Mouse (Mus musculus): ENCODE data around the gene Tango6.

The Tango6 gene

DNA sequence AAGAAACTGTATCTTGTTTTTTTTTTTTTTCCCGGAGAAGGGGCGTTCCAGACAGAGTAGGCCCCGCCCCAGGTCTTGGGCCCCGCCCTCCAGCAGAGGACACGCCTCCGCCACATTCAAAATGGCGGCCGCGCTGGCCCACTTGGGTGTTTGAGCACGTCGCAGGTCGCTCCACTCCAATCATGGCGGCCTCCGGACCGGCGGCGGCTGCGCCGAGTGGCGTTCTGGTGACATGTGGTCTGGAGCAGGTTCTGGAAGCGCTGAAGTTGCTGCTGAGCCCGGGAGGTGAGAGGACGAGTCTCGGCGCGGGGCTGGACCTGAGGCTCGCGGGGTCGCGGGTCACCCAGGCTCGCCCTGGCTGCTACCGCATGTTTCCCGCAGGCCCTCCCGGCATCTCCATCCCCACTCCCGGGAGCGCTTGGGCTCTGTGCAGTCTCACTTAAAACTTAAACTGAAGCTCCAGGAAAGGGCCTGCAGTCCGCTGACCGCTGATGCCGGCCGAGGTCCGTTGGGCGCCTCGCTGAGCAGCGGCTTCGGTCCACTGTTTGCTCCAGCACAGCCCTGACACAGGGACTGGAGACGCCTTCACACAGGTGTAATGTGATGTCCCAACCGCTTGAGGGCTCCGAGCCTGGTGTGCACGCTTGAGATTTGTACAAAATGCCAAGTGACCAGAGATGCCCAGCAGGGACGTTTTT is at the start of gene Tango6:
Gene Tango6, plus strand, starts transcription at position 98 of the 698 bp plus-strand sequence.
- DNase-seq: peak; percentile 92

DNA sequence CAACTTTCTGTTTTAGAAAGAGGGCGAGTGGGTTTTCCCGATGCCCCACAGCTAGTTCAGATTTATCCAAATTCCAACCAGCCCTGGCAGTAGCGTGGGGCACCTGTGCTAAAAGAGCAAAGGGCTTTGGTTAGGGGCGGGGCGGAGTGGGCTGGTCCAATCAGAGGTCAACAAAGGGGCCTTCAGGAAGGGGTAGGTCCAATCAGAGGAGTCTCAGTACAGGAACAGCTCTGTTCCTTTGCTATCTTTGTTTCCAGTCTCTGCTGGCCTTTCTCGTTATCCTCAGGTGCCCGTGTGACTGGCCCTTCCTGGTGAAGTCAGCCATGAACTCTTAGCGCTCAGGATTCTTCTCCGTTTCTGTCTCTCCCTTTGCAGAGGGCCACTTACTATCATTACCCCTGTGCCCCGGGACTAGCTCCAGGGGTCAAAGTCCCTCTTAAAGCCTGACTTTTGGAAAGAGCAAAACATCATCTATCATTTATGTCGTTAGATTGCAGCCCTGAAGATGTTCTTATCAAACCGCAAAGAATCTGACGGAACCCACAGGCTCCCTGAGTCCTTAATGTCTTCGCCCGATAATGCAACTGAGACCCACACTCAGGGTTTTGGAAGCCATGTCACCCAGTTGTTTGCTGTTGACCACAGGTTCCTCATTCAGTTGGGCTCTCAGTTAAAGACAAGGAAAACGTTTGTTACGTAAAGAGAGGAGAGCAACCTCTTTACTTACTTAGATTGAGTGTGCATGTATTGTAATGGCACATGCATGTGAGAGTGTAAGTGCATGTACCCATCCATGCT is 49.3 kb upstream of the Tango6 start:
- no peak for DNase-seq

DNA sequence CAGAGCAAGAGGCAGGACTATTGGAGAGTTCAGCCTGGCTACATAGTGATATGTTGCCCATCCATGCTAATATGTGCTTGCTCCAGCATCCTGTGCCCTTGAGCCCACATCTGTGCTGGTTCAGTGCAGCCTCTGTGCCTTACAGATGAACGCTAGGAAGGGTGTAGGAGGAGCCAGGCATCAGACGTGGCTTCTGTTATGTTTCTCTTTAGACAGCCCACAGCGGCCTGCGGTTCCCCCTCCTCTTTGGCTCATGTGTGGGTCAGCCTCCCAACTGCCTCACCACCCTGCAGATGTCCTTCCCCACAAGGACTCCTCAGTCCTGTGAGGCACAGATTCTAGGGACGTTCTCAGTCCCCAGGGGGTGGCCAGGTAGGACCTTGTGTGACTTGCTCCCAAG is 47.6 kb upstream of the Tango6 start:
- DNase-seq: no peak

DNA sequence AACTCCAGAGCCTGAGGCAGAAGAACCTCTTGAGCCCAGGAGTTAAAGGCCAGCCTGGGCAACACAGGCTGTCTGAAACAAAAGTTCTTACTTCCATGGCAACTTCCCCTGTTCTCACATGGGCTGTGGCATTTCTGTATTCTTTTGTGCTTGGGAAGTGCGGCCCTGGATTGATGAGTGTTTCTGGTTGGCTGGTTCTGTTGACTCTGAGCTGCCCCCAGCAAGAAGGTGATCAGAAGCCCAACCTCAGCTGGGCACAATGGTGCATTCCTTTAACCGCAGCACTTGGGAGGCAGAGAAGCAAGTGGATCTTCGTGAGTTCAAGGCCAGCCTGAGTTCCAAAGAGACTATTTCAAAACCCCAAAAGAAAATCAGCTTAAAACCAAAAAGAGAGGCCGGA is 45.4 kb upstream of the Tango6 start:
- no peak for DNase-seq

DNA sequence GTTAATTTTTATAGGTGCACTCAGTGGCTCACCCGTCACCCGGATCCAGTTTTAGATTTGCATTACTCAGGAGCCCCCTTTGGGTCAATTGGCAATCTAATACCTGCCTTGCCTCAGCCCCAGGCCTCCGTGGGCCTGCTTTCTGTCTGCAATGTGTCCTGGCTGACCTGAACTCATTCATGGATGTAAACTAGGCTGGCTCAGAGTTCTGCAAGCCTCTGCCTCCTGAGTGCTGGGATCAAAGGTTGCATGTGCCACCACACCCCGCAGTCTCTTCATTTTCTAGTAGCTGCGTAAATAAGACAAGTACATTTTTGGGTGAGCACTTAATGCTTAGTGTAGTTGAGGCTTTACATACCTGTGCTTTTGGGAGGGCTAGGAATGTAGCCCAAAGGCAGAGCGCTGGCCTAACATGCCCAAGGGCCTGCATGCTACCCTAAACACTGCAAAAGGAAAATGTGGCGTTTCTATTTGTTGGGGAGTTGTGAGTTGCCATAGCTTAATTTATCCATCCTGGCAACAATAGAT is 44.0 kb upstream of the Tango6 start:
- DNase-seq: no peak

DNA sequence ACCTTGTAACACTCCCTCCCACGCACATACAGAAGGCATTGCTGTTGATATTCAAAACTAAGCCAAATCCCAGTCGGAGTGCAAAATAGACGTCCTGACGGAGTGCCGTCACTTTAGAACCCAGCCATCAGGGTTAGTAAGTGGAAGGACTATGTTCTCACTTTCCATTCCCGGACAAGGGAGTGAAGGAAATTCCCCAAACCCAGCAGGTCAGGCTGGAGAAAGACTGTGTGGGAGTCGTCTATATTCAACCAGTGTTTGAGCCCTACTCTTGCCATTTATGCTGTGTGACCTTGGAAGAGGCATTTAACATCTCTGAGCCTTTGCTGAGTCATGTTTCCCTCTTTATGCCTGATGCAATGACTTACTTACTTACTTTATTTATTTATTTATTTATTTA is 42.7 kb upstream of the Tango6 start:
- no peak for DNase-seq

DNA sequence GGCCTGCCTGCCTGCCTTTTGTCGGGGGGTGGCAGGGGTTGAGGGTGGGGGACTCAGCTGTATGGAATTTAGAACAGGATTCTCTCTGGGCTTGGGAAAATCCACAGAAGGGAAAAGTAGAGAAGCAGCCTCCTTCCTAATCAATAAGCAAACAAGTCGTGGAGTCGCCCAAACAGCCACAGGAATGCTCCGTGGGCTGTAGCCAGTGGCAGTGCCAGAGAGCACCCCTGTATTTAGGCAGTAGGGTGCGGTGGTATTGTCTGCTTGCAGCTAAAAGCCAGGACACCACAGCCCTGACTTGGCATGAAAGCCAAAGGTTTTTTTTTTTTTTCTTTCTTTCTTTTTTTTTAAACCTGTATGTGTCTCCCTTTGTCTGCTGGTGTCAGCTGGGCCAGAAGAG is 41.9 kb upstream of the Tango6 start:
- DNase-seq: no peak

DNA sequence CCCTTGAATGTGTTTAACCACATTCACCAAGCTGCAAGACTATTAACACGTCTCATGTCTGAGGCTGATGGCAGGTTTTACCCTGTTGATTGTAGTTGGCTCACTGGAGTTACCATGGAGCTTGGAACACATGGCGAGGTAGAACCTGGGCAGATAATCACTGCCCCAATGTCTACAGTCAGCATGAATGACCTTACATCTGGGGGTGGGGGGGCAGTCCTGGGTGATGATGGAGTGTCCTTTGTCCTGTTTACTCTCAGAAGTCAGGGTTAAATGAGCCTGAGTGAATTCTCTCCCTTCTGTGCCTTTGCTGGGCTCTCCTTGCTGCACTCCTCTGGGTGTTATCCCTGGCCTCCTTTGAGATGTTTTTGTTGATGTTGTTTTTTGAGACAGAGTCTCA is 40.7 kb upstream of the Tango6 start:
- DNase-seq: no peak

DNA sequence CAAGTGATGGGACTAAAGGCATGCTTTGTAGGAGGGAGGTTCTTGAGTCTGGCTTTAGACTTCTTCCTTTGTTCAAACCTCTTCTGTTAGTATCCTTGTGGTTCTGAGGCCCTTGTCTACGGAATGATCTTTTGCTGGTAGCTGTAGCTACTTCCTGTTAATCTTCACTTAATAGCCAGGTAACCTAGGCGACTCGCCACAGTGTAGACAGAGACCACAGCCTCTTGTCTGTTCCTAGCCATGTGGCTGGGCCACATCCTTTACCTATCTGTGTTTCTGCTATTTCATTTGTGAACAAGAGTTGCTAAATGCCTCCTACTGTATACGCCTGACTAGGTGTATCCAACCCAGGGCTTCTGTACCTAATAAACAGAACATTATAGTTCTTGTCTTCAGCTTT is 39.8 kb upstream of the Tango6 start:
- peak; percentile 49 for DNase-seq

DNA sequence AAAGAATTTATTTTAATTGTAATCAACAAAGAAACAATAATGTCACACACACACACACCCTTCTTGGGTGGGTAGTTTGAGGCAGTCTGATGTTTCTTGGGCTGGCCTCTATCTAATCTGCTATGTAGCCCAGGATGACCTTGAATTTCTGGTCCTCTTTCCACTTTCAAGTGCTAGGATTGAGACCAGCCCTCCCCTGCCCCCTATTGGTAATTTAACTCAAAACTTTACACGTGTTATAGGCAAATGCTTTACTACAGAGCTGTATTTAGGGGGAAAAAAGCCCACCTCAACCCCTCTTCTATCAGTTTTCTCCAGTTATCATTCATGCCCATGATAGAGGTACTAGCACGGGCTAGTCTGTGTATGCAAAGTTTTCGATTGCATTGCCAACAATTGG is 37.9 kb upstream of the Tango6 start:
- peak; percentile 41 for DNase-seq

DNA sequence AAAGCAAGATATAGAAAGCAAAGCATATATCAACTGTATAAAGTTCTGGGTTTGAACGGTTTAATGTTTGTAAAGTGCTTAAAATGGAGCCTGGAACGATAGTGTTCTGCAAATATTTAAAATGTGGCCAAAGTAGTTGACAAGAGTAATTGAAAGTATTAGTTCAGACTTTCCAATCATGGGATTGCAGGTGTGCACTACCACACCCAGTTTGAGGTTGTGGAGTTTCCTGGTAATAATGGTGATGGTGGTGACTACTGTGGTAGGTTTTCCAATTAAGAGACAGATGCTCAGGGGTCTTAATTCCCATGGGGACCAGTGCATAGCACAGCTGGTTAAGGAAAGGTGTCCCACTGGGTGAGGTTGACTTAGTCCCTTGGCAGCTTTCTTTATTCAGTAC is 36.7 kb upstream of the Tango6 start:
- peak; percentile 51 for DNase-seq

DNA sequence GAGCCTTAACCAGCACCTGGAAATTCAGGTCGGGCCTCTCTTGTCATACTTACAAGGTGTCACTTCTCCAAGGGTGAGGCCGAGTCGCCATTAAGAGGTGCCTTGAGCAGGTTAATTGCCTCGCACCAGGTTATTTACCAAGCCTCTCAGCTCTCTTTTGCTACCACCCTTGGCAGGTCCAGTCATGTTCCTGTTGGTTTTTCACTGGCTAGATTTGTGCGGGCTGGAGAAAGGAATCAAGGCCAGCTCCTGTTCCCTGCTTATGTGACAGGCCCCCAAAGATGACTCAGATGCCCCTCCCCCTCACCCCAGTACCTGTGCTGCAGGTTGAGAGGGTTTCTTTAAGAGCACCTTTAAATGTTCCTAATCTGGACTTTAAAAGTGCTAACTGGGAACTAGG is 36.1 kb upstream of the Tango6 start:
- DNase-seq: peak; percentile 63

DNA sequence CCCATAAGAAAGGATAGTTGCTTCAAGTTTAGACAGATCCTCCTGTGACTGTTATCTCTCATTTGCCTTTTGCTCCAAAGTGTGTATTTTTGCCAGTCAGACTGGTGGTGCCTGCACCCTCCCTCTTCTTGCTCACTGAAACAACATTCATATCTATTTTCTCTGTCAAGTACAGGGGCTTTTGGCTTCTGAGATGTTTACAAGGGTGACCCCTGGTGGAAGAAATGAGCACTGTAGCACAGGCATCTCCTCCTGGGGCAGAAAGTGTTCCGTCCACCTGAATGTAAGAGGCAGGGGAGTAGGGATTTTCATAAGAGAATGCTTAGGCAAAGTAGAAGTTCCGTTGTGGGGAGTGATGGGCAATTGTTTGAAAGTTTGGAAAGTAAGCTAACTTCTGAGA is 35.5 kb upstream of the Tango6 start:
- peak; percentile 94 for DNase-seq

DNA sequence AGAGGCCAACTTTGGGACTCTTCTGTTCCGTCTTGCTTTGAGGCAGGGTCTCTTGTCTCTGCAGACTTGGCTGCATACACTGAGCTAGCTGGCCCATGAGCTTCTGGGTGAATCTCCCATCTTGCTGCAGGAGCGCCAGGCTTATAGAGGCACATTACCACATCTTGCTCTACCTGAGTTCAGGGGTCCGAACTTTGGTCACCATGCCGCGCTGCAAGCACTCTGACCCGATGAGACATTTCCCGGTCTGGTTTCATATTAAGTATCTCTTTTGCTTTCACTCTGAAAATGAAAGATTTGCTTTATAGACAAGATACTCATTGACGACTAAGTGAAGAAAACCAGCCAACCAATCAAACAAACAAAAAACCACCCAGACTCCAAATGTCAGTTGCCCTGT is 34.4 kb upstream of the Tango6 start:
- no peak for DNase-seq

DNA sequence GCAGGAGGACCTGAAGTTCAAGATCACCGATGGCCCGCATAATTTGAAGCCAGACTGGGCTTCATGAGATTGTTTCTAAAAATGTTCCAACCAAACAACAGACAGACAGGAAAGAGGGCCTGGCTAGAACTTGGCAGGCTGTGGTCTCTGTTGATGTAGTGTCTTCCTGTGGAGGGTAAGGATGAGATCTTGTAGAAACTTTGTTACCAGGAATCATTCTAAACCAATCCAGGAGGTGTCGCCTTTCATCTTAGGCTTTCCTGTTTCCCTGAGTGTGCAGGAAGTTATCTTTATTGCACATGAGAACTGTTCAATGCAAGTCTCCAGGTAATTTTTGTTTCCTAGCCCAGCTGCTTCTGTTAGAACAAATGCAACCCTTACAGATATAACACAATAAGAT is 30.9 kb upstream of the Tango6 start:
- DNase-seq: peak; percentile 49

DNA sequence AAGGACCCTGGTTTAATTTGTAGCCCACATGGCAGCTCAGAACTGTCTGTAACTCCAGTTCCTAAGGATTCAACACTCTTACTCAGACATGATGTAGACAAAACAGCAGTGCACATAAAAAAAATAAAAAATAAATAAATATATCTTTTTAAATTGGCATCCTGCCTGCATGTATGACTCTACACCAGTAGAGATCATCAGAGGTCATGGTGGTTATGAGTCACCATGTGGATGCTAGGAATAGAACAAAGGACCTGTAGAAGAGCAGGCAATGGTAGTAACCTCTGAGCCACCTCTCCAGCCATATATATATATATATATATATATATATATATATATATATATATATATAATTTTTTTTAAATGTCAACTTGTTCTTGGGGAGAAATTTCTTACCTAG is 26.8 kb upstream of the Tango6 start:
- no peak for DNase-seq

DNA sequence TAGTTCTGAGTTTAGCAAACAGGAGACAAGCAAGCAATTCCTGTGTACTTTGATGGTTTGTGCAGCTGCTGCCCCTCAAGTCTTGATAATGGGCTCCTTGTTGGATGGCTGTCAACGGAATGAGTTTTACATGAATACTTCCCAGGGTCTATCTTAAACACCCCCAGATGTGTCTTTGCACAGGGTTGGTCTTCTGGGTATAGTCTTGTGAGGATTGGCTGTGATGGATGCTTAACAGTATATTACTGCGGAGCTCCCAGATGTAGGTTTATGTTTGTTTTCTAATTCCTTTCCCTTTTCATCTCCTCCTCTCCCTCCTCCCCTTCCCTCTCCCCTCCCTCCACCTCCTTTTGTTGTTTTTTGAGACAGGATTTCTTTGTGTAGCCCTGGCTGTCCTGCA is 10.1 kb upstream of the Tango6 start:
- no peak for DNase-seq

DNA sequence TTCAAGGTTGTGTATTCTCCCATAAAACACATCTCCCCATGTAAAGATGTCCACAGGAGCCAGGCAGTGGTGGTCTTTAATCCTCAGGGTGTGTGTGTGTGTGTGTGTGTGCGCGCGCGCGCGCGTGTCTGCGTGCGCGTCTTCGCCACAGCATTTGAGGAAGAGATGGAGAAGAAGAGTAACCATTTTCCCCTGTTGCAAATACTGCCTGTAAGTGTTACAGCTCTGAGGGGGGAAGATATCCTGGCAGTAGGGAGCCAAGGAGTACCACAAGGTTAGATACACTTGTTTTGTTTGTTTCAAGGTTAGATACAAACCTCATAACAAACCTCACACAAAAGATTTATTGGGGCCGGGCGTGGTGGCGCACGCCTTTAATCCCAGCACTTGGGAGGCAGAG is 8.6 kb upstream of the Tango6 start:
- no peak for DNase-seq

DNA sequence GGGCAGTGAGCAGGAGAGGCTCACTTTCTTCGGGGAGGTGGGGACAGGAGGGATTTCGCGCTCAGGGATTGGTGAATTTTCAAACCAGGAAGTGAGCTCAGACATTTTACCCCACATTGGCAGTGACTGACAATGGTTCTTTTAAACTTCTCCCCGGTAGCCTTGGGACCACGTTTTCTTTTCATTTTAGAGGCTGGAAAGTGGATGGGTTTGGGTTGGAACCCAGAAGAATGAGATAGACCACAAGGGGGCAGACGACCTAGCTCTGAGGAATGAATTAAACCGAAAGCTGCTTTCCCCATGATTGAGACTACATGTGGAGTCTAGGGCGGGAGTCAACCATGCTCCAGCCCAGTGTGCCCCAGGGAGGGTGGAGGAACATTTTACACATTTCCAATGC is 8.0 kb upstream of the Tango6 start:
- DNase-seq: peak; percentile 15

DNA sequence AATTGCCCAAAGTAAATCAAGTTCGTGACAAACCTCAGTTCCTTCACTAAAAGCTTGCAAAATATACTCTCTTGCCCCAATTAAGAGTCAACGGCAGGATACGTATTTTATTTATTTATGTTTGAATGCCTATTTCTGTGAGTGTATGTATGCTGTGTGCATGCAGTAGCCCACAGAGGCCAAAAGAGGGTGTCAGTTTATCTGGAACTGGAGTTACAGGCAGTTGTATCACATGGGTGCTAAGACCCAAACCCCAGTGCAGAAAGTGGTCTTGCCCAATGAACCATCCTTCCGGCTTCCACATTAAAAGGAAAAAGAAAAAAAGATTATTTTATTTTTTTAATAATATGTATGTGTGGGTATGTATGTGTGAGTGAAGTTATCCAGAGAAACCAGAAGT is 1.5 kb downstream of the Tango6 start:
- DNase-seq: no peak

DNA sequence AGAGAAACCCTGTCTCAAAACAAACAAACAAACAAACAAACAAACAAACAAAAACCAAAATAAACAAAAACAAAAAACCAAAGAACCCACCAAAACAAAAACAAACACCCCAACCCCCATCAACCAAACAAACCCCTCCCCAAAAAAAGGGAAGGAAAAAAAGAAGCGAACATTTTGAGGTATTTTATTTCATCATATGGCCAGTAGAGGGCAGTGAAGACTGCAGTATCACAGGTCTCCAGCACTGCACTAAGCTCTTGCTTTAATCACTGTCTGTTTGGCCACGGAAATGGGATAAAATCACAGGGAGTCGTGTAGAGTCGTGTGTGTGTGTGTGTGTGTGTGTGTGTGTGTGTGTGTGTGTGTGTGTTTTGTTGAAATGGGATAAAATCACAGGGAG is 4.6 kb downstream of the Tango6 start:
- peak; percentile 47 for DNase-seq

DNA sequence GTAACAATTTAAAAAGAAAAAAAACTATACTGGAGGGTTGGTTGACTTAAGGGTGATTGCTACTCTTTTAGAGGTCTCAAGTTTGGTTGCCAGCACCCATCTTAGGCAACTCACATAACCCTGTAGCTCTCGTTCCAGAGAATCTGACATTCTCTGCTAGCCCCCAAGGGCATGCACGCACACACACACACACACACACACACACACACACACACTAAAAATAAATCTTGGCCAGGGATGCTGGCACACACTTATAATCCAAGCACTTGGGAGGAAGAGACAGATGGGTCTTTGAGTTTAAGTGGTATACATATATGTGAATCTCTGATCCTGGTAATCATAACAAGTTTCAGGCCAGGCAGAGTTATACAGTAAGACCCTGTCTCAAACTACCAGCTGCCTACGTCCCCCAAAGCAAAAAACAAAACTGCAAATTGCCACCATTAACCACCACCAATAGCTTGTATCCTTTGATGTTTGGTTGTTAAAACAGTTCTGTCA is 14.9 kb downstream of the Tango6 start:
- DNase-seq: no peak

DNA sequence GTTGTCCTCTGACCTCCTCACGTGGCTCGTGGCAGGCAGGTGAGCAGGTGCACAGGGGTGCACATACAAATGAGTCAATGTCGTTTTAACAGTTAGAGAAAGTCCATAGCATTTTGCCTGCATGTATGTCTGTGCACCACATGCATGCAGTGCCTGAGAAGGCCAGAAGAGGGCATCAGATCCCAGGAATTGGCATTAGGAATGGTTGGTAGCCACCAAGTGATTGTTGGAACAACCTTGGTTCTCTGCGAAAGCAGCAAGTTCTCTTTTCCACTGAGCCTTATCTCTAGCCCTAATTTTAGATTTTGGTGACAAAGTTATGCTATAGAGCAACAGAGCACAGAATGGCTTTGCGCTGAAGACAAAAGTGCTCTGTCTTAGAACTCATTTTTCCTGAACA is 16.7 kb downstream of the Tango6 start:
- peak; percentile 78 for DNase-seq

DNA sequence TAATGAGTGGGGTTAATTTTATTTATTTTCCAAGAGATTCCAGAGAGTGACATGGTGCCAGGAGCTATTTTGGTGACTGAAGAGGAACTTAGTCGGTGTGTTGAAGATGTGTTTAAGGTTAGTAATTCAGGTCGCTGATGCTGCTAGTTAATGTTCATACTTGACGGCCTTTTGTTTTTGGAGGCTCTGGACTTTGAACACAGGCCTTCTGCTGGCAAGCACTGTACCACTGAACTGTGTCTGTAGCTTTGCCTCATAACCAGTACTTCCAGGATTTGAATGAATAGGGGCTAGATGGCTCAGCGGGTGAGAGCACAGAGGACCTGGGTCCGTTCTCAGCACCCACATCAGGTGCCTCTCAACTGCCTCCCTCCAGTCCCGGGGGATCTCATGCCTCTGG is 17.3 kb downstream of the Tango6 start:
- DNase-seq: no peak
